Mouse (Mus musculus) E14TG2a.4 (cell line): ENCODE results near the gene Cog5.

Source experiments
- CTCF ChIP-seq: conservative IDR thresholded peaks from 2 replicates; pipeline ENCODE4 v1.5.1; 2014; ENCODE audit warnings: low read length
- NANOG ChIP-seq: IDR thresholded peaks from 2 replicates; pipeline ENCODE4 v1.6.1; 2014; ENCODE audit warnings: borderline replicate concordance, low read length, mixed read lengths

- TF ChIP-seq CTCF (no peak), NANOG (no peak)
These were observed 231.4 kb downstream of the Cog5 start for GRCm38 (mm10) chr12:31885844-31886606.
